Mouse (Mus musculus): ENCODE results near the gene Egfem1.

DNA sequence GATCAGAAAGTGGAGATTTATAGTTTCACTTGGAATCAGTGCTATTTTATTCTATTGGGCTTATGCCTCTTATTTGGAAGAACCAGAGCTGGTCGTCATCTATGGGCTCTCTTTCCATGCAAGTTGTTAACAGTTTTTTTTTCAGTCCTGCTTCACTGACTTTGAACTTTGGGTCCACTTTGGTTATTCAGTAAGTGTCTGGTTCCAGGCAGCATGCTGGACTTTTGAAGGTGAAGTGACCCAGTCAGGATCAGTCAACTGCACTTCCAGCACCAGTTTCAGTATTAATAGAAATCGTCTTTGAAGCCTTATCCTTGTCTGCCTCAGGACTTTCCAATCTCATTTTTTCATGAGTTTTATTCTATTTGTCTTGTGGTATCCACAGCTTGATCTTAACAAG lies 28.5 kb downstream of the Egfem1 start:
- TF ChIP-seq CTCF (IDR thresholded peaks at IDR 0.05; ENCODE audit: insufficient read depth, low read length) (no peak), POLR2A (IDR thresholded peaks at IDR 0.05; ENCODE audit: borderline replicate concordance, extremely low read depth, low read depth, low read length) (no peak)

Measured in lung, adult 2 months (tissue).